Mouse (Mus musculus) monocyte, adult 2 months (primary cell): ENCODE measurements around the gene Ppargc1a.
A peak's percentile ranks its signal among the peaks of the same experiment; 100 is the strongest.

Experiments
- DNase-seq, 2 experiments: peaks; one replicate each; pipeline ENCODE4 v3.0.0; 2022; ENCODE audit warnings: low spot score in 2 of 2, low read depth in 1 of 2

The Ppargc1a gene

DNA sequence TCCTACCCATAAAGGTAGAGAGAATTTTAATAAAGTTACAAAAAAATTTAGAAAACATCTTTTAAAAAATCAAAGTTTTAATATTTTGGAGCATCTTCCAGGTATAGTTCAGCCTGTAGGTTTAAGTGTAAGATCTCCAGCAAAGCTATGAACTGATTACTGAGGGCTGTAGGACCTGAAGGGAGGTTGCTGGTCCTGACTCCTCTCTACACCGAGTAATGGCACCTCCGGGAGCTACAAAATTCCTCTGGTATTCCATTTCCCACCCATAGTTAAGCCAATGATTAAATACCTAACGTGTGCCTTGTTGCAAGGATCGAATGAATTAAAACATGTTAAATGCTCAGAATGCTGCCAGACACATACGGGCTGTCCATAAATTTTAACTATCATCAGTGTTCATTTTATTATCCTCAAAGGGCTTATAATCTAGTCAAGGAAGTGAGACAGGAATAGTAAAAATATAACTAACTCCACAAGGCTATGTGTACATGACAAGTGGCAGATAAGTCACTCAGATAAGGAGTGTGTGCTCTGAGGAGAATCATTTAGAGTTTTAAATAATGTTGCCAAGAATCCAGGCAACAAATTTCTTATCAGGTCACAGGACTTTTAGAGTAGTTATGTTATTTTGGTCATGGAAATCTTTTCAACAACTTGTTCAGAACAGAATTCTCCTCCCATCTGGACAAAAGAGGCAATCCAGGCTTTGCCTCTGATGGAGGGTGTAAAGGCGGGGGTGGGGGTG is 49.9 kb downstream of the Ppargc1a start:
- no peak for DNase-seq

DNA sequence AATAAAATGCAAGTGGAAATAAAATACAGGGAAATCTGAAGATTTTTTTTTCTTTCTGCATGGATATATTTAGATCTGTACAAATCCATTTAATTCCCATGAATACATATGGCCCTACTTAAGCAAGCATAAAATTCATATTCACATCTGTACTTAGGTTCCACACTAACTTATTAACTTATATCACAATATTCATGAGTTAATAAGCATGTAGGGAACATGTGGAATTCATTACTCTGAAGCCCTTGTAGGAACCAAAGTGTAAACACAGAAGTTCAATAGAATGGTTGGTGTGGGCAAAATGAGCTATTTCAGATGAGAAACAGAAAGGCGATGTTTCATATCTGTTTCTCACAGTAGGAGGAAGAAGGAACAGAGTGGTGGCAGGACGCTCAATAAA is 62.9 kb downstream of the Ppargc1a start:
- DNase-seq, result no peak

DNA sequence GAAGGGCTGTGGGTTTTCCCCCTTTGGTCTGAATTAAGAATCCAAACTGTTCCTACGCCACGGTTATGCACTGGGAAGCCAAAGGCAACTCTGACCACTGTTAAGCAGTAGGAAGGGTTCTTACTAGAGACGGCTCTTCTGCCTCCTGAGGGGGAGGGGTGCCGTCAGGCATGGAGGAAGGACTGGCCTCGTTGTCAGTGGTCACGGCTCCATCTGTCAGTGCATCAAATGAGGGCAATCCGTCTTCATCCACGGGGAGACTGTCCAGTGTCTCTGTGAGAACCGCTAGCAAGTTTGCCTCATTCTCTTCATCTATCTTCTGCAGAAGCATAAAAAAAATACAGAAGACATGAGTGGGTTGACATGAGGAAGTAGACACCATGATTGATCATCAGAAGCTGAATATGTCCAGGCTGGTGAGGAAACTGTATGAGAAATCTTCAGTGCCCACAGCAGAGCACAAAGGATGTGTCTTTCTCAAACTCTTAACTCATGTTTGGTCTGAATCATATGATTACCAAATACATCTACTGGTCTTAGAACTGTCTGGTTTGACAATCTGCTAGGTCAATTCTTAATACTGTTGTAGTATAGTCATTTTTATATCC is 69.5 kb downstream of the Ppargc1a start:
- DNase-seq, result no peak

DNA sequence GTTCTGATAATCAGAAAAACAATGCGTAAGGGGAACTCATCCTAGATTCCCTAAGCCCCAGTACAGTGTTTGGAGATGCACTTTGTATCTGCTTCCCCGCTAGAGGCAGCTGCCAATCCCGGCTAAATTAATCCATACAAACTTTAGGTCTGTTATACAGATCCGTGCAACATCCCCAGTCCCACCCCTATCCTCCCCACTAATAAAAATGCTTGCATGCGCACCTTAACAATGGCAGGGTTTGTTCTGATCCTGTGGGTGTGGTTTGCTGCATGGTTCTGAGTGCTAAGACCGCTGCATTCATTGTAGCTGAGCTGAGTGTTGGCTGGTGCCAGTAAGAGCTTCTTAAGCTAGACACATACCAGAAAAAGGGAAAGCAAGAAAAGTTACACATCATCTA is 72.1 kb downstream of the Ppargc1a start:
- no peak for DNase-seq

DNA sequence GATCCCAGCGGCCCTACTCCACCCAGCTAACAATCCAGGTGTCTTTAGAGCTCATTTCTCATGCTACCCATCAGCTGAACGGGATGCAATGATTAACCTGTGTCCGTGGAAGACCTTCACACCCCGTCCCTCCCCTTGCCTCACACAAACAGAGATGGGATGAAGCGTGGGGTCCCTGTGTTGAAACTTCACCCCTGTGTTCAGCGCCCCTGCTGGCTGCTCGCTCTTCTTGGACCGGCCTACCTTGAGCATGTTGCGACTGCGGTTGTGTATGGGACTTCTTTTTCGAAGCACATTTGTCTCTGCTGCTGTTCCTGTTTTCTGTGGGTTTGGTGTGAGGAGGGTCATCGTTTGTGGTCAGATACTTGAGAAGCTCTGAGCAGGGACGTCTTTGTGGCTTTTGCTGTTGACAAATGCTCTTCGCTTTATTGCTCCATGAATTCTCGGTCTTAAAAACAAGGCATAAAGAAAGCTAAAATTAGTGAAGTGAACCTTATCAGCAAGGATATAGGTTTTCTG is 73.1 kb downstream of the Ppargc1a start:
- DNase-seq, result peak in 1 of 2 experiments; percentile 19

DNA sequence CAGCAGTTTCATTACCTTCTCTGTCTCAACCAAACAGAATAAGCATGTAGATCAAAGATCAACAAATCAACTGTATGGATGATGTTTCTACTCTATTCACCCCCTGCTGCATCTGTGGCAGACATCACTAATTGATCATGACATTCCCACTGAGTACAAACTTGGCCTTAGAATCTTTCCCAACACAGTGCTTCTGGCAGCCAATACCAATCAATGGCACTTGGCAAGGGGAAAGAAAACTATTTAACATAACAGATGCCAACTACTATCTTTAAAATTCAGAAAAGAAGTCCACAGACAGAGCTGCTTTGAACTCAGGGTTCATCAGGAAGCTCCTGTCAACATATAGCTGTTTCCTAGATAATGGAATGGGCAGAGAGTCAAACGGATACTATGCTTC is 83.8 kb downstream of the Ppargc1a start:
- DNase-seq, result no peak

DNA sequence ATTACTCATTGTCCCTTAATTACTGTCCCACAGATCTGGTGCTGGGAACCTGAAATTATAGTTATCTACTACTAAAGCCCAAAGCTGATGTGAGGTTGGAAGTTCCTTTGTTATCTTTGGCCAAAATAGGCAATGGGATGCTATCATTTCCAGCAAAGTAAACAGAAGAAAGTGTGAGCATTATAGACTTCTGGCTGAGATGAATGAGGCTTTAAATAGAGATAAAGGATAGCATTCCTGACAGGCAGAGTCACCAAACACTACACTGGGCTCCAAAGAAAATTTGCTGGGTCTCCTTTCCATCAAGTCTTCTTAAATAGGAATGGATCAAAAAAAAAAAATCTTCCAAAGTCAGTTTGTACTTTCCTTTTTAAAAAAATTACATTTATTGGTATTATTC is 87.7 kb downstream of the Ppargc1a start:
- DNase-seq, result no peak

DNA sequence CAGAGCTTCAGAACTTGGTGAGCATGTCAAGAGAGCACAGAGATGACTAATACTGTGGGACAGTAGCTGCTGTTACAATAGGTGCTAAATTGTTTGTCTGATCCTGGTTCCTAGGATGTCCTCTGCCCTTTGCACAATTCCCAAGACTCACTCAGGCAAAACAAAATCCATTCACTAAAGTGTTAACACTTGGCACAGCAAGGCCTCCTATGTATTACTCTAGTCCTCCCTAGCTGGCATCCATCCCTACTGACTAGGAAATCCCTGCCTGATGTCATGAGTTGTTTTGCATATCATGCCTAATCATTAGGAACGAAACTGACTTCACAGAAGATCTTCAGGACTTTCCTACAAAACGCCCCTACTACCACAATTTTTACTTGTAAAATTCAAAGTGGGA is 88.1 kb downstream of the Ppargc1a start:
- no peak for DNase-seq

DNA sequence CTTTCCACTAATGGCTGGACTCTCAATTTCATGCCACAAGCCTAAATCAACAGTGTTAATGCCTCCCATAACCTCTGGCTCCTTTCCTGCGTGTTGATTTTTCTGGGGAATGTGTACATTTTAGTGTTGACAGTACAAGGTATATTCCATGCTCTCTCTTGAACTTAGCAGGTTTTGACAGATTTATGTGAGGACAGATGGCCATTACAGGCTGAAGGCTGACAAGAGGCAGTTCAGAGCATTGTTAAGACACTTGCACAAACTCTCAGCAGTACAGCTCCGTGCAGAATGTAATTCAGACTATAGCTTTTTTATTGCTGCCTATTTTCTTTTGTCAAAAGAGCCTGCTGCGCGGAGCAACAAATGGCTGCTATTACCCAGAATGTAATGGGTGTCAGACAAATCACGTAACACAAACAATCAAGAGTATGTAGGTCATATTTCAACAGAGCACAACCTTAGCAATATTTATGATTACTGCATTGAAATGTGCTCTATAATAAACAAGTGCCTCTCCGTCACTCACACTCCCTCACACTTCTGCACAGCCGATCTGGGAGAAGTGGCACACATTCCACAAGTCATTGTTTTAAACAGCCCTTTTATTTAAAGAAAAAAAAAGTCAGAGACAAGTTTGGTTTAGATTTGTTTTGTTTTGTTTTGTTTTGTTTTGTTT is 89.1 kb downstream of the Ppargc1a start:
- DNase-seq, result no peak

DNA sequence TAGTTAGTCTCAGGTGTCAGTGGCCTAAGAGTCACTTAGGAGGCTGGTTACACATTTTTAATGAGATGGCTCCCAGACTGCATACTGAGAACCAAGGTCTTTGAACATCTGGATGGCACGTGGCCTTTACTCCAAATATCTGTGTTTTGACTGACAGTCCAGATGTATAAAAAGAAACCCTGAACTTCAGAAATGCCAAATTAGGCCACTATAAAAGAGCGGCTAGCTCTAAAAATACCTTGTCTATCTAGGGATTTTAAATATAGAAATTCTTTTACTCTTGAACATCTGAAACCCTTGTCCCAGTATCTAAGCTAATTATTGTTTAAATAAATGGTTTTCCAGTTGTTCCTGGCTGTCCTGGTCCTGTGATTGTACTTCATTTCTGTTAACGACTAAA is 90.4 kb downstream of the Ppargc1a start:
- DNase-seq, result no peak

DNA sequence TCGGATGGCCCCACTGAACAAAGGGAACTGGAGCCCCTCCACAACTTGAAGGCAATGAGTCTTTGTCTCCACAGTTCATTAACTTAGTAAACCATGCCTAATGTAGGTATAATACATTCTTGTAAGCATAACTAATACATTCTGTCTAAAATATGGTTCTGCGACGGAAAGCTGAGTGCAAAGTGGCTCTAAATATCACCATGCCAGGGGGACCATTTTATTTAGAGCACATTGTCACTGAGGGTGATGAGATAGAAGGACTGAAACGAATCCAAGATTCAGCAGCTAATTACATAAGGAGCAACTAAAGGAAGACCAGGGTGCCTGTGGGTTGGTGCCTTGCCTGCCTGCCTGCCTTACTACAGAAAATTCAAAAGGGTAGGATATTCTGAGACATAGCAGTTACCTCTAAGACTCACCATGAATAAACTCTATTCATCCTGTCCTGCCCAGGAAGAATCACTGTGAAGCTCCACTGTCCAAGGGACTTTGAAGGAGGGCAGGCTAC is 92.4 kb downstream of the Ppargc1a start:
- DNase-seq, result no peak

DNA sequence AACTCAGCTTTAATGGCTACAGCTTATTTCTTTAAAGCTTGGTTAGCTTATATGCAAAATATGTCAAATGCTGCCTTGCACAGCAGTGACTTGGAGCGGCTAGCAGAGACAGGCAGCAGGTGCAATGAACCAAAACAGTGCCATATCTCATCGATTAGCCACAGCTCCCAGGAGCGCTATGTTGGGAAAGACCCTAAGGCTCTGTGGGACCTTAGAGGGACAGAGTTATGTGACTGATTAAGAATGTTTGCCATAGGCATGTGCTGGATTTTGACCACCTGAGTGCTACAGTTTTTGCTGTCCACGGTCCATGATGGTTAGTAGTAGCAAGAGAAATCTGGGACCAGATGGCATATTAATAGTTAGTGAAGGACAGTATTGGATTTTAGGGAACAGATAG is 95.9 kb downstream of the Ppargc1a start:
- no peak for DNase-seq

DNA sequence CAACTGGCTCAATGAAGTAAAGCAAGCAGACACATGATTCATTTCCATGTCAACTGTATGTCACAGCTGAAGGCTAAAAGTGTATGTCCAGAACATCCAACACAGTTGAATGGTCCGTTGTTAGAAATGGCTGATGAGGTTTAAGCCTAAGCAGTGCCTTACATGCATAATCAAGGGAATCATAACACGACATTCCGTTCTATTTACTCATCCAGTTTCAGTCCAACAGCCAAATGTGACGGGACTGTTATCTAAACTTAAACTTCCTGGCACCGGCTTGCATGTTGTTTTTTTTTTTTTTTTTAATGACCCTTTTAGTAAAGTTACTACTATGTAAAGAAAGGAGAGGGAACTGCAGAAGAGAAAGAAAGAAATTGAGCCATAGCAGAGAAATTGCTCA is 101.5 kb downstream of the Ppargc1a start:
- DNase-seq, result no peak

DNA sequence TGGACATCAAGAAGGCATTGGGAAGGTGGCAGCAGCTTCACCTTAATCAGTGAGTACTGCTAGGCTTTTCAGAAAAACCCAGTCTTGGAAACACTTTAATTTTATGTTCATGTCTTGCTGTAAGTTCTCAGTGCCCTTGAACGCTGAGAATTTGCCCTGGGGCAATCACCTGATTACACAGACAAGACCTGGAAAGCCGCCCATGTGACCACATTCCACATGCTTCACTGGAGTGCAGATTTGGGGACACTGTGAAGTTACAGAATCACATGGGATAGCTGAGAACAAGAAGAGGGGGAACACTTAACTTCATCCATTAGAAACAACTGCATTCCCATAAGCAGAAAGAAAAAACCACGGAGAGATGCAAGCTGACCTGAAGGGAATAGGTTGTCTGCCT is 115.5 kb downstream of the Ppargc1a start:
- DNase-seq, result no peak

DNA sequence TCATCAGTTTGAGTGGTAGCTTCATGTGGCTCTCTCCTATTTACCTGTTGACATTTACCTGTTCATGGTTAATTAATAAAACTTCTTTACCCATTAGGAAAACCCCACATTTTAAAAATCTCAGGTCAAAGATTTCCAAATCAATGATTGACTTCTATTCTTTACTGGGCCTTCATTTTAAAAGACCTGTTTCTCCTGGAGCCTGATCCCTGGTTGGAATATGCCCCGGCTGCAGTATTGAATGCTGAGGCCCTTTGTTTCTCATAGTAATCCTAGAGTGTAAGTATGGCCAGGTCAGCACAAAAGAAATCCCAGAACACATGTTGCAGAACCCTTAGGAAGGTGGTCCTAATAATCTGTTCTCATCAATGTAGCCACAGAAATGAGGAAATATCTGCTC is 119.9 kb downstream of the Ppargc1a start:
- DNase-seq, result no peak

DNA sequence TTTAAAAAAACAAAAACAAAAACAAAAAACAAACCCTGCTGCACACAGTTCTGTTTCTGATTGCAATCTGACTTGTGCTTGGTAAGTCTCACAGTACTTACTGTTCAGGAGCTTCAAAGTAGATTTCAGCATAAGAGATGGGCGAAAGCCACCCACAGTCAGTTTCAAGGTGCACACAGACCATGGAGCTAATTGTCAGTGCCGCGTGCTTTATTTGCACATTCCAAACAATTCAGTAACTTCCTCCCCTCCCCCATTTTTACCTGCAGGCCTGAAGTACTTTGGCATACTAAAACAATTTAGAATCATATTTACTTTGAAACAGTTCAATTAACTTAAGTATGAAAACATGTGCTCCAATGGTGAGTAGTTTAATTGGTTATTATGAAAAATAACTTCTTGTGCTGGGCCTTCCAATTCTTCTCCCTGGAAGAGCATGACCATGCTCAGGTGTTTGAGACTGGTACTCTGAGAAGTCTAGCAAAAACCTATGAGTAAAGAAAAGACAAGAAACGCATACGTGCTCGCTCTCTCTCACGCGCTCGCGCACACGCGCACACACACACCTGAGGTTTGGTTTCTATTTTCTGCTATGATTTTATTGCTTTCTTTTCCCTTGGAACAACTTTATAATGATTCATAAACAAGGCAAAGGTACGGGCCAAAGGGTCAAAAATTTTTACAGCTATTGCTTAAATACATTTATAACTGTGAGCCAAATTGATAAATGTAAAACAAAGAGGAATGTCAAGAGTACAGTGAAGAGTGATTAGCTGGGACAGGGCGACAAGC is 121.0 kb downstream of the Ppargc1a start:
- no peak for DNase-seq

DNA sequence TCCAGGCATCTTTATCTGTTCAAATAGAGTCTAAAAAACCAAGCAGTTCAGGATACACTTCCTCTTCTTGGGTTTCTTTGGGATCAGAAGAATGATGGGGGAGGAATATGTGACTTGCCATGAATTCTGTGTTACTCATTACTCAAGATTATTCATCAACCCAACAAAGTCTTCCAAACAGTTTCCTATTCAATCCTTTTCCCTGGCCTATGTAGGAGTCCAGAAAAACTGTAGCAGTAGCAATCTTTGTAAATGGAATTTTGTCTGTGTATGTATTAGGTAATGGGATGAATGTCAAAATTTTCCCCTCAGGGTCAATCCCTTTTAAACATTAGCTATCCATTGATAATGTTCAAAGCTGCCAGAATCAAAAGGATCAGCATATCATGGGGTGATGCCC is 121.8 kb downstream of the Ppargc1a start:
- DNase-seq, result no peak

DNA sequence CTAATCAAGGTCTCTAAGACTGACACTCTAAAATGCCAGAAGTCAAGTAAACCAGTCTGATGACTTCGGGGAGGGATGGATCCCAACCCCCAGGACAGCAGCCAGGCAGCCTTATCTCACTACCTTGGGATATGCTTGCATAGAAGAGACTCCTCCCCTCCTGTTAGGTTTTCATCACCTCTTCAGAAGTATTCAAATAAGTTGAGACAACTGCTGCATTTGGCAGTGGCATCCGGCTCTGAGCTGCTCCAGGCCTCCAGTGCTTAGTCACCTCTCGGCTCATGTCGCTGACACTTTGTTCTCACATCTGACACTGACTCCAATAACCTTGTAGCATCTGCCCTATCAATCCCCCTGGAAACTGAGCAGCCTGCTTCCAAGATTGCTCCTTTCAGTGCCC is 127.8 kb downstream of the Ppargc1a start:
- no peak for DNase-seq

DNA sequence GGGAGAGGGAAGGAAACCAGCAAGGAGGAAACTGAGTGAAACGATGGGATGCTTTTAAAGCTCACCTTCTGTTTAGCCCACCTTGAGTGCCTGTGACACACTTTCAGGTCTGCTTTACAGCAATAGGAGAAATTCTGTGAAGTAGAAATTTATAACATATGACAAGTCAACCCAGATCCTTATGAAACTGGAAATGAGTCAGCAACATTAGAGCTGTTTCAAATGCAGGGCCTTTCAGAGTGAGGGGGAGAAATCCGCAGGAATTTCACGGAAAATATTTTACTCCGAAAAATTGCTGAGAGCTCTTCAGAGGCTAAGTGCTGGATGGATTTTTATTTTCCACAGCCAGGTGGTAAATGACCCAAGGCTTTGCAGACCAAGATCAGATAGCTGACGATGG is 133.6 kb downstream of the Ppargc1a start:
- DNase-seq, result no peak

DNA sequence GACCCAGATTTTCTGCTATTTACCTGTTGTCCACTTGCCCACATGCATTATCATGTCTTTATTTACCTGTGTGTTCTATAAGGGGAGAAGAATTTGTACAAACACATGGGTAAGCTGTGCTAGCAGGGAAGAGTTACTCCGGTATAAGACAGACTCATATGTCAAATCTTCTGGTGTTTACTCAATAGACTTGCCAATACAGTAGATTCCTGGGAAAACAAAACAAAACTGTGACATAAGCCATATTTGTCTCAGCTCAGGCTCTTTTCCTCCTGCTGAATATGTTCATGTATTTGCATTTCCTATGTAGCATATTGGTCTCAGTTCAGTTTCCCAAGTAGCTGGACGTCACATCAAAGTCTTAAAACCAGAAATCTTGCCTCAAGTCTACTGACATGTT is 135.0 kb downstream of the Ppargc1a start:
- no peak for DNase-seq

DNA sequence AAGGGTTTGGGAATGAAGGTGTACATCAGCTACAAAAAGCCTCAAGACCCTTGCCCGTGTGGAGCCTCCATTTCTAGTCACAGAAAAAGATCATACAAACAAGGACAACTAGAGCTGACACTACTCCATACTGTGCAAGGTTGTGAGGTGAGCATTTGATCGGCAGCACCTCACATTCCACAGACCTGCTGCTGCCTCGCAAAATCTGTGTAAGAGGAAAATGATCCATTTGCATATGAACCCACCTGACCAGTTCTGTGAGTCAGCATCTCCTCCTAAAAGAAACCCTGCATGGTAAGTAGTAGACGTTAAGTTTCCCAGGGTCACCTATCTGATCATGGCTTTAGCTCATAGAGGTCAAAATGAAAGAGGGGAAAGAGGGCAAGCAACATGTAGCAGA is 135.5 kb downstream of the Ppargc1a start:
- no peak for DNase-seq
